Mouse (Mus musculus) megakaryocyte, embryonic 14.5 days (primary cell): Measurements from ENCODE around the gene Hpd.

Experiments
- FLI1 ChIP-seq: IDR thresholded peaks from 2 replicates; pipeline ENCODE4 v1.6.1; 2012; ENCODE audit warnings: low read length, inconsistent platforms, mixed read lengths
- GATA1 ChIP-seq: IDR thresholded peaks from 3 replicates; pipeline ENCODE4 v1.6.1; 2012; ENCODE audit warnings: mixed read lengths, low read length, inconsistent platforms, borderline replicate concordance

- TF ChIP-seq GATA1: no peak
- TF ChIP-seq FLI1: no peak
Measured at GRCm38 (mm10) chr5:123152901-123153300, 29.6 kb downstream of the Hpd start.
